12 mouse cellular contexts compared by ENCODE assay signal in the genomic region with DNA sequence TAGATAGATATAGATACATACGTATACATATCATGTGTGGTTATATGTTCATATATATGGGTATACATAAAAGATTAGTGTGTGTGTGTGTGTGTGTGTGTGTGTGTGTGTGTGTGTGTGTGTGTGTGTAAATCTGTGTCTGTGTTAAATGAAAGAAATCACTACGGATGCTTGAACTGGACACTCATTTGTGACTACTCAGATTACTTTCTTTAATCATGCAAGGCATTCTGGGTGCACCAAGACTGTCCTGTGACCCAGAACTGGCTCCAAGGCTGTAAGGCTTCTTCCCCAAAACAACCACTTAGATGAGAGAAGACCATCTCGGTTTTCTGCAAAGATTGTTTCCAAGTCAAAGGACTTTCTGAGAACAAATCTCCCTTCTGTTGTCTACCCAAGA. TPM values are rescaled to one million over a fixed set of nuclear protein-coding genes. Genes with fewer than 3 reads are reported as not detected.
DNase-seq lines count a peak whose midpoint lies in the region.
"Not testable (repeated sequence)": the region's sequence is repeated elsewhere in the genome, so short reads cannot be mapped to it uniquely, and the experiment has no call there.
"Had no signal": no experiment of that assay in that cellular context is flagged by ENCODE, and none has a peak within 500 bp of the region (broad histone marks: within the 10 kb centered on the region; RNA-seq: fewer than 3 reads in every experiment).

No protein-coding gene starts in this region.

- DNase-seq in CD4-positive helper T cell, adult 2 months (ENCODE audit: low read depth, low spot score), result peak; percentile 20
- DNase-seq in cerebellum, postnatal 10 days, result peak; percentile 11 to 46
- DNase-seq in forebrain, embryonic 10.5 days (ENCODE audit: extremely low spot score, low spot score), result peak; percentile 53
- peak; percentile 43 for DNase-seq in hindbrain, embryonic 10.5 days (ENCODE audit: low spot score)
- DNase-seq in kidney, postnatal 14 days, result peak; percentile 27
- peak; percentile 44 for DNase-seq in midbrain, embryonic 10.5 days (ENCODE audit: low spot score)
- DNase-seq in right cerebral cortex, adult 2 months (ENCODE audit: low spot score in 2 of 2), result peak; percentile 32 to 47
- peak; percentile 28 for DNase-seq in urinary bladder, postnatal 25 days (ENCODE audit: low spot score)

- H3K27me3 ChIP-seq in forebrain, embryonic 10.5 days (ENCODE audit: poor library complexity, severe bottlenecking), result peaks cover 57% of the 10 kb centered on the region
- peaks cover 51% of the 10 kb centered on the region for H3K27me3 ChIP-seq in hindbrain, embryonic 10.5 days (ENCODE audit: insufficient read depth, poor library complexity, severe bottlenecking)
- H3K27me3 ChIP-seq in midbrain, embryonic 10.5 days (ENCODE audit: low read depth, poor library complexity, severe bottlenecking), result peaks cover 60% of the 10 kb centered on the region

- H3K36me3 ChIP-seq in forebrain, embryonic 10.5 days (replicated peaks); hindbrain, embryonic 10.5 days; midbrain, embryonic 10.5 days: not testable (repeated sequence)

- not testable (repeated sequence) for H3K27ac ChIP-seq in forebrain, embryonic 10.5 days; hindbrain, embryonic 10.5 days; midbrain, embryonic 10.5 days (replicated peaks)

- H3K9me3 ChIP-seq in forebrain, embryonic 10.5 days; hindbrain, embryonic 10.5 days; midbrain, embryonic 10.5 days (replicated peaks): not testable (repeated sequence)

- peaks cover 11% of the 10 kb centered on the region for H3K4me1 ChIP-seq in forebrain, embryonic 10.5 days
- H3K4me1 ChIP-seq in hindbrain, embryonic 10.5 days (replicated peaks); midbrain, embryonic 10.5 days: not testable (repeated sequence)

- WGBS in forebrain, embryonic 10.5 days, result 66% methylated on average over 3 of the region's 3 CpGs
- 68% methylated on average over 3 of the region's 3 CpGs for WGBS in hindbrain, embryonic 10.5 days
- 71% methylated on average over 3 of the region's 3 CpGs for WGBS in midbrain, embryonic 10.5 days

- H3K4me3 ChIP-seq in forebrain, embryonic 10.5 days; hindbrain, embryonic 10.5 days; midbrain, embryonic 10.5 days: not testable (repeated sequence)

RNA-seq across cellular contexts. Expression of a gene that starts 4.8 kb away (rescaled TPM):
- 3.2 and 4.5 TPM in 2 replicates for polyA plus RNA-seq in forebrain, embryonic 10.5 days (2016; fragmentation: Nextera tagmentation; extraction: Ambion mirVana)
- 4.7 and 7.6 TPM in 2 replicates for polyA plus RNA-seq in hindbrain, embryonic 10.5 days (2016; fragmentation: Nextera tagmentation; extraction: Ambion mirVana)
- polyA plus RNA-seq in midbrain, embryonic 10.5 days (2016; fragmentation: Nextera tagmentation; extraction: Ambion mirVana), result 5.5 and 7.8 TPM in 2 replicates
- polyA plus RNA-seq: CD4-positive, CD25-positive, alpha-beta regulatory T cell, adult 4 months had no signal

RNA-seq across cellular contexts. Expression of a gene that starts 44.2 kb away (rescaled TPM):
- 2.2 and 2.8 TPM in 2 replicates for polyA plus RNA-seq in forebrain, embryonic 10.5 days (2016; fragmentation: Nextera tagmentation; extraction: Ambion mirVana)
- 5.4 and 13.0 TPM in 2 replicates for polyA plus RNA-seq in hindbrain, embryonic 10.5 days (2016; fragmentation: Nextera tagmentation; extraction: Ambion mirVana)
- 2.8 and 2.9 TPM in 2 replicates for polyA plus RNA-seq in midbrain, embryonic 10.5 days (2016; fragmentation: Nextera tagmentation; extraction: Ambion mirVana)

RNA-seq across cellular contexts. Expression of a gene that starts 50.8 kb away (rescaled TPM):
- 0.11 TPM in 1 of 2 replicates, not detected in the other for polyA plus RNA-seq in forebrain, embryonic 10.5 days (2016; fragmentation: Nextera tagmentation; extraction: Ambion mirVana)
- 0.30 and 0.64 TPM in 2 replicates for polyA plus RNA-seq in hindbrain, embryonic 10.5 days (2016; fragmentation: Nextera tagmentation; extraction: Ambion mirVana)
- 0.25 TPM in 1 of 2 replicates, not detected in the other for polyA plus RNA-seq in midbrain, embryonic 10.5 days (2016; fragmentation: Nextera tagmentation; extraction: Ambion mirVana)
- polyA plus RNA-seq: forebrain, embryonic 13.5 days; heart, embryonic 11.5 days; inflammation-experienced regulatory T-cells, adult 6 months had no signal
